Mouse (Mus musculus) adrenal gland, postnatal 14 days (tissue): ENCODE measurements at regions not wholly inside any gene's neighbourhood (a gene's known extent, or its start where the extent isn't known, plus 50 kb on each side); places are given as distances from the start of the nearest gene placed in this dataset.

Experiments
- DNase-seq: peaks from one replicate; pipeline ENCODE4 v3.0.0; 2021; ENCODE audit warnings: mixed read lengths

DNA sequence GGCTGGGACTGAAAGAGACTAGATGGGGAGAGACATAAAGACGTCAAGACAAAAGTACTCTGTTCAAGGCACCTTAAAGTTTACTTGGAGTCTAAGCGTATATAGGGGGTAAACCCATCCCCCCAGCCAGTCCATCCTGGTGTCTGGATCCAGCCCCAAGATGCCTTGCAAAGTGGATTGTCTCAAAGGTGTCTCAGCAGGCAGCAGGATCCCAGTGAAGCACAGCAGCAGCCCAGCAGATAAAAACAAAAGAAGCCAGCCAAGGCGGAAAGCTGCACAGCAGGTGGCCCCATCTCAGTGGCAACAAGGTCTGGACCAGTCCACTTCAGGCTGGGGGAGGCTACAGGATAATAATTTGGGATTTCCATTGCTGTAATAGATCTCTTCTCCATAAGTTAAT is 72.0 kb upstream of the Col5a2 start:
- DNase-seq, result no peak

DNA sequence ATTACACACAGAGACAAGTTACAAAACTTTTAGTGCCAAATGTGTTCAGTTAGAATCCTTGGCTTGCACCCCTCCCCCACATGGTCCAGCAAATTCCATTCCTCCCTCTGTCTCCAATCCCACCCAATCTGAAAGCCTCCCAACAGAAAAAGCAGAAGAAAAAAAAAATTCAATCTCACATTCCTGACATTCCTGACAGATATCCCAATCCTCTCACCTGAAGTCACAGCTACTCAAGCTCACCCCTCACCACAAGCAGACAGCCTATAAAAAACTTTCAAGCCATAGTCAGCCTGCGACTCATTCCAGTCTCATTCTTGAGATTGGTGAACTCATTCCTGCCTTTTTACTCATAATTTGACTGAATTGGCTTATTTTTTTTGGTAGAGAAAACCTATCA is 77.4 kb upstream of the Col5a2 start:
- no peak for DNase-seq

DNA sequence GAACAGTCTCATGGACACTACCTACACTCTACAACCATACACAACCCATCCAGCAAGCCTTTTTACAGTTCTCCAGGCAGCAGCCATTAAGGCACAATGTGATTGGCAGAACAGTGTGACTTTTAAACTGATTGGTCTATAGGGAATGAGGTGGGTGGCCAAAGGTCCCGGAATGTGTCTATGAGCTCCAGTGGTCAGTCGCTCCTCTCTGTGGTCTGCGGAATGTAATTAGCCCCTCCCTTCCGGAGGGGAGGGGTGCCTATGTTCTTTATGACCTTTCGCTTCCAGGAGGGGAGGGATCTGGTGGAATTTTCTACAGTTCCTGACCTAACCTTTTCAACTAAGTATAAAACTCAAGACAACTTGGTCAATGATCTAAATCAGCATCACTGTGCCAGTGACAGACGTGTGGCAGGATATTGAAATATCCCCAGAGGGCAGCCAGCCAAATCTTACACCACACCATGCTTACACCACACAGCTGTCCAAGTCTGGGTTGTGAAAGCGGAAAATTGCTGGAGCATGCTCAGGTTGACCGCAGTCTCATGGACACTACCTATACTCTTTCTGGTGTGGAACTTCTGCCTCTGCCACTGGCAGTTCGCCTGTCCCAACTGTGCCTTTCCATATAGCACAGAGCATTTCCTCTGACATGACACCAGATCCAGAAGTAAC is 84.4 kb upstream of the Col5a2 start:
- DNase-seq, result peak; percentile 69

DNA sequence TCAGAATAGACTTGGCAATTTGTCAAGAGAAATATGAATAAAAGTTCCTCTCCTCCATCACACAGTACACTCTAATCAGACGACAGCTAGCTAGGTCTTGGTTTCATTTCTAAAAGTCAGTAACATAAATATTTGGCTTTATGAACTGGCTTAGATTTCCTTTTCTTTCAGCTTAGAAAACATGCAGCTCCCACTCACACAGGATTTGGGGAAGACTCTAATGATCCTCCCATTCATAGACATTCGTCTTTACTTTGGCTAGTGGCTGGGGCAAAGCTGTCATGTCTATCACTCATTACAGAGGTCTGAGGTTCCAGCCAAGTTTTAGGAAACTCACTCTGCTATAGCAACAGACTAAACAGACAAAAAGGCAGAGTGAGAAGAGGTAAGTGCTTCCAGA is 94.2 kb upstream of the Col5a2 start:
- no peak for DNase-seq

DNA sequence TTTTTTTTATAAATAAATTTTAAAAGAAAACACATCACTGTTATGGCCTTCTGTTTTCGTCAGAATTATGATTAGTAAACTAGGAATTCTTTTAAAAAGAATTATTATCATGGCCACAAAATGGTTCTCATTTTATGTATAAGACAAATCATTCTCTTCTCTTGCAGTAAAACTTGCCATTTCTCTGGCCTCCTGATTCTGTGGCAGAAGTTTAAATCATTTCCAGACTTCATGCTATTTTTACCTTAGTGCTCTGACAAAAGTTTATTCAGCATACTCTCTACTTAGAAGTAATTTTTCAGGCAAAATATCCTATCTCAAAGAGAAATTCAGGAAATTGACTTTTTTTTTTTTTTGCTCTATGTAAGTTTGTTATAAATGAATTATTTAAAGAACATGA is 96.3 kb upstream of the Col5a2 start:
- no peak for DNase-seq

DNA sequence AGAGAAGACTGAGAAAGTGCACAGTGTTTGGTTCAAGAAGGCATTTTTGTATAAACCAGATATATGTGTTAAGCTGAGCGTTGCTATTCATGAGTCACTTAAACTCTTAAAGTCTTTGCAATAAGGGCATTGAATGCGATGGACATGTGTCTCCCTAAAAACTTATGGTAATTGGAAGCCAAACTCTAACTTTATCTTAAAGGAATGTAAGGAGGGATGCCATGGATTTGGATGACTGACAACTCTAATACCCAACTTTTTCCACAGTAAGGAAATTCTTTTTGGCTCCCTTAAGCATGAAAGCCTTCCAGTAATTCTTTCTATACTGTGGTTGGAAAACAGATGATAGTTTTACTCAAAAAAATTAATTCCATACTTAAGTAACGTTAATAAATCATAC is 96.9 kb upstream of the Col5a2 start:
- DNase-seq, result no peak

DNA sequence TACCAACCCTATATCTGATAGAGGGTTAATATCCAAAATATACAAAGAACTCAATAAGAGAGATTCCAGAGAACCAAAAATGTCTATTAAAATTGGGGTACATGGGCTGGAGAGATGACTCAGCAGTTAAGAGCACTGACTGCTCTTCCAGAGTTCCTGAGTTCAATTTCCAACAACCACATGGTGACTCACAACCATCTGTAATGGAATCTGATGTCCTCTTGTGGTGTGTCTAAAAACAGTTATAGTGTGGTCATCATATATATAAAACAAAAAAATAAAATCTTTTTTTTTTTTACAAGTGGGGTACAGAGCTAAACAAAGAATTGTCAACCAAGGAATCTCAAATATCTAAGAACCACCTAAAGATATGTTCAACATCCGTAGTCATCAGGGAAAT is 102.5 kb upstream of the Col5a2 start:
- no peak for DNase-seq

DNA sequence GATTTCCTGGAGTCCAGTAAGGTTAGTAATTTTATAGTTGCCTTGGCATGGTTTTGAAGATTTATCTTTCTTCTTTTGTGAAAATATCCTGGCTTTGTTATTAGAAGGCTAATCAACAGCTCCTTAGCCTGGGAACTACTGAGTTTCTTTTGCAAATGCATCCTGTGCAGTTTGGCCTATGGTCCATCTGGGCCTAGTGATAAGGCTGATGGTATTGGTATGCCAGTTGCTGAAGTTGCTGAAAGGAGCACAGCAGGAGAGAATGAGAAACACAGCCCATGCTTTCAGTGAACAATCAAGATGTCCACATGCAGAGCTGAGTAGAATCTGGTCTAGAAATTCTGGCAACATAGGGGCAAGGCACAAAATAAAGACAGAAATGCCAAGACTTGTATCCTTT is 105.2 kb upstream of the Col5a2 start:
- DNase-seq, result no peak

DNA sequence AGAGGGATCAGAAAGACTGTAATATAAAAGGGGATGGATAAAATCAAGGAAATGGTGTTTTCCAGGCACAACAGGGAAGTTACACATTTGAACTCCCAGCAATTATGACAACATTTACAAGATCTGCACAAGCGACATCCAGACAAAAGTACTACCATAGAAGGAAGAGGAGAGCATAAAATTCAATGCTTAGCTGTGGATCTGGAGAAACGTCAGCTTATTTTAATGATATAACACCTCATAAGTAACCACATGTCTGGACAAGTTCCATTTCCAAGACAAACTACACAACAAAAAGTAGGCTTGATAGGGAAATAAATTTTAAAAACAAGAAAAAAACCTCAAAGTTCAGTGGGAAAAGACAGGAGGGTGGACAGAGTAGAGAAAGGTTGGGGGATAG is 115.9 kb upstream of the Col5a2 start:
- DNase-seq, result no peak

DNA sequence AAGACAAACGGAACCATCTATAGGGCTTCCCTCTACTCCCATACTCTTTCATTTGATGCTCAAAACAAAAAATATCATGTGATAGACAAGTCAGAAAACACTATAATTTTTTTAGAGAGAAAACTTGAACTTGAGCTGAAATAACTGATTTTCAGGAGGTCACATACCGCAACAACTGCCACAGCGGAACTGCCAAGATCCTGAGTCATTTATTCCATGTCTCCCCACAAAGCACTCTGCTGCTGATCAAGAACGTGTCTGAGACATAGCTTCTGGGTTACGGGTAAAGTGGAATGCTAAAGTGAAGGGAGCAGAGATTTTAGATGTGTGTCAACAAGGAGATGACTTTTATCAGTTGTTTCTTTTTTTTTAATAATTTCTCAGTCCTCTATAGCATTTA is 122.8 kb upstream of the Col5a2 start:
- DNase-seq, result no peak

DNA sequence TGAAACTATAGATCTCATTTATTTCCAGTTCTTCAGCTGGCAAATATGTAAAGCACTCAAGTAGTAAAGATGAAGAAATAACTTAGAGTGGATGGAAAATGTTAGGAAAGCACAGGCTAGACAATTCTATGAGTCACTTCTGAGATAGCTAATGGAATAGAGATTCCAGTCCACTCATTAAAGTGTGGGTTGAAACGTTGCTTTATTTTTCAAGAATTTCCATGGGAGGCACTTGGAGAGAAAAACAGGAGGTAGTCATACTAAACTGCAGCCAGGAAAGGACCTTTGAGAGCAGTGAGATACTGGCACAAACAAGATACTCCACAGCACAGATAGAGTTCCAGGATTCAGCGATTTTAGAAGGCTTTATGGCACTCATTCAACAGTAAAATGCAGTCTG is 123.7 kb upstream of the Col5a2 start:
- no peak for DNase-seq

DNA sequence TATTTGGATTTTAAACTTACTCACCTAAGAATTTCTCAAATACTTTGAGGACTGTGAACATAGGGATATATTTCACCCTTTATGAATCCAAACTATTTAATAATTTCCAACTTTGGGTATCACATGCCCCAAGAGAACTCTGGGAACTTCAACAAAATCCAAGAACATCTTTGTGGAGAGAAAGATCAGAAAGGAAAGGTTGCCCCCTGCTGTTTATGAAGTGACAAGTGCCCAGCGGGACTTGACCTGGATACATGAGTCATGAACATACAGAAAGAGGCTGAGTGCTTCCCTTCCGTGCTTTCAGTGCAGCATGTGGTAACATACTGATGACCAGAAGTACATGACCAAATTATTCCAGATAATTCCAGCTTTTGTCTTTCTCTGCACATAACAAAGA is 124.8 kb upstream of the Col5a2 start:
- peak; percentile 46 for DNase-seq

DNA sequence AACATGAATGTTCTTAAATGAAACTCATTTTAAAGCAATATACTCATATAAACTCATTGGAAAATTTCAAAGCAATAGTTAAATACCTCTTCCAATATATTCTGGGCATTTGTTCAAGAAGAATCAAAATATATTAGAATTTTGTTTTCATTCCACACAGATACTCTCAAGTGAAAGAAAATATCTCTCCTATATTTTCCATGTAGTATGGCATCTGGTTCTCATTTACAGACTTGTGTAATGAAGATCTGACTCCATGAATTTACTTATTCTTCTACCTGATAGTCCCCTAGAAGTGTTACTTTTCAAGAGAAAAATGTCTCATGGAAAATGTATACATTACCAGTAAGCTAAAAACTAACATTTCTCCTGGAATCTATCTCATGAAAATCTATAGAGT is 144.2 kb upstream of the Col5a2 start:
- no peak for DNase-seq

DNA sequence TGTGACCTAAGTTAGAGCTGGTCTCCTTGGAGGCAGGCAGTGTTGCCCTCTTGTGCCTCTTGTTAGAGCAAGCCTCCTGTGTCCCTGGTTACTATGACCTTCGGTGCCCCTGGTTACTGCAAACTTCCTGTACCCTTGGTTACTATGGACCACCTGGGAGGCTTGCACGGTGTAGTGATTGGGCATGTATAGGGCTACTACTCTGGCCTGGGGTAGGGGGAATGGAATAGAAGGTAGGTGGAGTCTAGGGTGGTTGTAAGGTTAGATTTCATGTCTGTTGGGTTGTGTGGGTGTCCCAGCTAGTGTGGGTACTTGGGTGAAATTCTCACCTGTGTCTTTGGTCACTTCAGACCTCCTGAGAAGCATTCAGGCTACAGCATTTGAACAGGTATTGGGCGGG is 141.7 kb upstream of the Wdr75 start:
- DNase-seq, result no peak

DNA sequence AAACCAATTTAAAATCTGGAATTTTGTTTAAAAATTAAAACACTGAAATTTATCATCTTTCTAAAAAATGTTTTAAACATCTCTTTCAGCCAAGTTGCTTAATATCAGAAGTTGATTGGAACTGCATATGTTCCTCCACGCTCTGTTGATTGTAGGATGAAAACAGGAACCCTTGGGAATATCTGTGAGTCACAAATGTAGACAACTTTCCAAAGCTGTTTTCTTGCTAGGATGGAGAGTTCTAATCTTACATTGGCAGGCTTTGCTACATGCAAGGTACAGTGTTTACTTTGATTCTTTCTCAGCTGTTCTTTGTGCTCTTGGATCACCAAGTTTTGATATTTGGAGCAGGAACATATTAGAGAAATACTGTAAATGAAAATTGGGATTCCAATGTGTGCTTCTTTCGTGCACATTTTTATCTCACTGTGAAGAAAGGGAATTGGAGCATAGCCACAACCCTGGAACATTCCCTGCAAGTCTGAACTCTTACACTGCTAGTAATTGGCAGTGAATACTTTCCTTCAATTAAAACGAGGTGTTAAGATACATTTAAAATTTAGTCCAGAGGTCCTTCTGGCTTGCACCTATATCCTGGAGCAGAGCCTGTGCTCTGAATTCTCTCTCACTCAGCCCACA is 131.0 kb upstream of the Wdr75 start:
- no peak for DNase-seq

DNA sequence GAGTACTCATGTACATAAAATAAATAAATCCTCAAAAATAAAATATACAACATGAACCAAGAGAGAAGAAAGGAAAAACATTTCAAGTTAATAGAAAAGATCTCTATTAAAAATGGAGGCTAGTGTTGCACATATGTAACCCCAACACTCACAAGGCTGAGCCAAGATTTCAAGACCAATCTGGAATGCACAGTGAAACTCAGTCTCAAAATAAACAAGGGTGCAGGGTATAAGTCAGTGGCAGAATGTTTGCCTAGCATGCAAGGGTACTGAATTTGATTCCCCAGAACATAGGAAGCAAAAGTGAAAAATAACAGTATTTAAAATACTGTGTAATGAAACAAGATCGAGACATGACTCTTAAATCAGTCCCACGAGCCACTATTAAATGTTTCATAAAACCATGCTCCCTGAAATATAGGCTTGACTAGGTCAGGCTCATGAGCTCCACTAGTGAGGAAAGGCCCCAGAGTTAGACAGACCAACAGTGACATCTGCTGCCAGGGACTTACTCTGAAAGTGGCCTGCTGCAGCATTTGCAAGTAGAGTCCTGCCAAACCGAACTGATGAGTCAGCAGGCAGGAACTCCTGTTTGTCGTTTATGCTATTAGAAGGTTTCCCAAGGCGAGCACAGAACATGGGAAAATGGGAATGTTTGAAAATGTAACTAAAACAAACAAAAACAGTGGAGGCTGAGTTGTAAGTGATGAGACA is 122.4 kb upstream of the Wdr75 start:
- peak; percentile 70 for DNase-seq

DNA sequence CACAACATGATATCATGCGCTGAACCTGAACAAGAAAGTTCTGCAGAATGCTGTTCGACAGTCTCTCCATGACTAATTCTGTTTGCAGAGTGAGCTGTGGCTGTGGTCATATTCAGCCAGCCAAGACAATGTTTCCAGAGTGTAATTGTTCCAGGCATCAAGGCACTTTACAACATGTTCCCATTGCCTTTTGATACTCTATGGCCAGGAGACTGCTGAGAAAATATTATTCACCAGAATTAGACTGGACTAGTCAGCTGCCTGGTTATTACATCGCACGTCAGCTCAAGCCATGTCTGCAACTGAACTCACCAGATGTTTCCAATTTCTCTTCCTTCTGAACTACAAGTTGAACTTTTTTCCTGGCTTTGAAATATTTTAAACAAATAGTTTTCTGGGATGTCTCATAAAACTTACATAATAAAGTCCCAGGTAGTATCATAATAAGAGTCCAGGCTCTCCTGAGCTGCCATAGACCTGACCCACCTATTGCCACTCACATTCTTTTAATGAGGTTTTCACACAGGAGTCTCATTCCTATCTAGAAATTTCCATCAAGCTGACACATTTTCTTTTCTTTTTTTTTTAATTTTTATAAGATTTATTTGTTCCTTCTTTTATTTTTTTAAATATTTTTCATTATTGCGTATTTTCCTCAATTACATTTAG is 119.1 kb upstream of the Wdr75 start:
- DNase-seq, result no peak

DNA sequence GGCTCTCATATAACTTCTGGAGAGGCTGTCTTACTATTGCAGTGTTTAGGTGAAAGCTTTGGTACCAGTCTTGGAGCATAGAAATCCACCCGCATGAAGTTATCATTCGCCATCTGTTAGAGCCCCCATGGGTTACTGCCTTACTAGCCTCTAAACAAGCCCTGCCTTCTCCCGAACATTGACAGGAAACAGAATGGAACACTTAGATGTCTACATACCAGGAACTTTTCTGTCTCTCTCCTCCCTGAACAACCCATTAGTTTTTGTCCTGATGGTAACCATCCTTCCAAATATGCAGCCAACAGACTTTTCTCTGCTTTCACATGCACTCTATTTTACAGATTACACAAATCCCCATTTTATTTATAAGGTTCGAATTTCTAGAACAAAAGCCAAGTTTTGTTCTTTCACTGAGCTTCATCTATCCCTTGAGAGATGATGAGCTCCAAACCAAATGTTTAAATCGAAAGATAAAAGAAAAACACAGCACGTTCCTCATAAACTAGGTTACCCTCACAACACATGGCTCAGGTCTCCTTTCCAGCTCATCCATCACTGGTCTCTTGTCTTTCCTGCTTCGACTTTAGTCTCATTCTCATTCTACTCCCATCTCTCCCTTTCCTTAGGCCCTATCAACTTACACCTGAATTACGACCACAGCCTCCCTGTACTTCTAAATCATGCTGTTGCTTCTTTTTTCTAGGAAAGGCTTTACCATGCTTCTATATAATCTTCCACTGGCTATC is 114.8 kb upstream of the Wdr75 start:
- DNase-seq, result no peak

DNA sequence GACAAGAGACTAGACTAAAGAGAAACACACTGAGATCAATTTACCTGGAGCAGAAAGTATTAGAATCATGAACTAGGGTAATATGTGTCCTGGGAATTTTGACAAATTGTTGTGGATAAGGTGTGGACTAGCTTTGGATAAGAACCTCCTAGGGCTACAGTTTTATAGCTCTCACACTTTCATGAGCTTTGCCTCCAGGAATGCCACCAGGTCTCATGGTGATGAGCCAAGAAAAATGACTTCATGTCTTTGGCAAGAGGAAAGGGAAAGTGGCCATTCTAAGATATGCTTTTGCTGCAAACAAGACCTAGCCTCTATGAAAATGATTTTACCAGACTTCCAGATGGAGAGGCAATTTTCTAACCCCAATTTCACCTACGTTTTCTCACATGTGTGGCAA is 94.1 kb upstream of the Wdr75 start:
- DNase-seq, result peak; percentile 4

DNA sequence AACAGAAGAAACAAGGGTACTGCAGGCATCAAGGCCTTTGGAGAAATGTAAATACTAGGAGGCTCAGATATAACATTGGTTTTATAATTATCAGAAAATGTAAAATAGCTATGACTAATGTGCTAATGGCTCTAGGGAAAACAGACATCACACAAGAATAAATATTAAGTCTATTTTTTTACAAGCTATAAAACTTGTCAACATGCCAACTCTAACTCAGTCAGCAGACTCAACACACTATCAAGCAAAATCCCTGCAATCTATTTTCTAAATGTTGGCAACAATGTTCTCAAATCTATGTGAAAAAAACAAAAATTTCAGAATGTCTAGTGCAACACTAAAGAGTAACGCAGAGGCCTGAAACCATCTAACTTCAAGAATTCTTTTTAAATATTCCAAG is 93.5 kb upstream of the Wdr75 start:
- DNase-seq, result no peak

DNA sequence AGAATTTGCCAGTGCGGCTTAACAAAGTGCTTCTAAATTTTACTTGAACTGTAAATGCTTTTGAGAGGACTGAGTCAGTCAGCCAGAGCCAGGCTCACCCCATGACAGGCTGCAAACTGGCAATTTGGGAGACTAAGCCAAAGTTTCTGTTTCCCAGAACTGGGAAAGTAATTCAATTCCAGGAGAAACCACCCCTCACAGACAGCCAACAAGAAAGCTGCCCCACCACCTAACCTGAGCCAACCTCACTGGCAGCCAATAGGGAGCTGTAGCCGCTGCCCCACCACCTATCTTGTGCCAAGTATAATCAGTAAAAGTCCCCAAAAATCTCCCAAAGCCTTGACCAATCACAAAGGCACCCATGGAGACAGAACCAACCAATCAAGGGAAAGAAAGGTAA is 71.6 kb upstream of the Wdr75 start:
- DNase-seq, result no peak

DNA sequence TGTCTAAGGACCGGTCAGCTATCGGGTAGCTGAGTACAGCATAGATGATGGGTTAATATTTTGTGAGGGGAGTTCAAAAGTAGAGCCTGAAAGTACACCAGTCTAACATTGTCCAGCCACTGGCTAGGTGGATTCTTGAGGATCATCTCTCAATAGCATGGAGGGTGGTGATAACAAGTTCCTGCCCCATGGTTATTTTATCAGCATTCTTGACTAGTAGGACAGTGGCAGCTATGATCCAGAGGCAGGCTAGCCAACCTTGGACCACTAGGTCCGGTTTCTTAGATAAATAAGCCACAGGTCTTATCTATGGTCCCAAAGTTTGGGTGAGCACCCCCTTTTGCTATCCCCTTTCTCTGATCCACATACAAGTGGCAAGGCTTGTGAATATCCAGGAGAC is 62.0 kb upstream of the Wdr75 start:
- DNase-seq, result no peak

DNA sequence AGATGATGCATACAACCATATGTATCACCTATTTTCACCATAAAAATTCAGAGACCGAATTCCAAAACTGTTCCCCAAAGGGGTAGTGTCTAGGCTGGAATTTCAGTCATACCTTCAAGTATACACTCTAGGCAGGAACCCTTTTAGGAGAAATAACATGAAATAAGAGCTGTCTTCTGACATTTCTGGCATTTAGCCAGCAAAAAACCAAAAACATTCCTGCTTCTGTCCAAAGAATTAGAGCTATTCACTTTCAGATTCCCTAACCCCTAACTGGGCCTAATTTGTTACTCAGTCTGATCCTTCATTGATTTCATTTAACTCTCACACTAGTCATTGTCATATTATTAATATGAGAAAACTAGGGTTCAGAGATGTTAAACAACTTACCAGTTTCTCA is 49.8 kb upstream of the Wdr75 start:
- no peak for DNase-seq
